Mouse (Mus musculus): ENCODE data around the gene Rbm28.

Gene Rbm28

DNA sequence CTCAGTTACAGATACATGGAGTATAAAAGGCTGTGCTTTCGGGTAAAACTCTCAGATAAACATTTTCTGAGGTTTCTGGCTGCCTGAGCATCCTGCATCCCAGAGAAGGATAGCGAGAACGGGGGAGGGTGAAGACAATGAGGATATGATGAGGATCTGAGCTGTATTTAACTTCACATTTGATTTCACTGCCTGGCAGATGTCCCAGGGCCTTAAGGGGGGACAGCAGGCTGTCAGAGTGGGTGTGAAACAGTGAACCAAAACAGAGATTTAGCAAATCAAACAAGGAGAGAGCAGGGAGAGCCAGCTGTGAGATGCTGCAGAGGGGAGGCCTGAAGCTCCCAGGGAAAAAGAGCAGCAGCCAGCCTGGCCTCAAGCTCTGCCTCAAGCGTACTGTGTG lies 85.5 kb downstream of the Rbm28 start:
- peak; percentile 79 for DNase-seq (ENCODE audit: low read depth, low spot score)

GRCm38 (mm10) chr6:29074133-29074469 lies 90.7 kb downstream of the Rbm28 start:
- DNase-seq (ENCODE audit: low read depth, low spot score) = no peak

Measured in telencephalon, adult 2 months (tissue).